ENCODE assay signal across 8 mouse cellular contexts in genomic region chr4:46506801-46507610, GRCm38 (mm10). TPM values are rescaled to one million over a fixed set of nuclear protein-coding genes. Genes with fewer than 3 reads are reported as not detected.
DNase-seq lines count a peak whose midpoint lies in the region.

No protein-coding gene starts in this region.

- DNase-seq in adrenal gland, adult (ENCODE audit: inconsistent age in 2 of 2, low spot score in 1 of 2), result peak; percentile 98
- DNase-seq in embryo, embryonic 10 days (ENCODE audit: low spot score), result peak; percentile 94
- peak; percentile 96 to 97 for DNase-seq in gastrocnemius, adult 8-10 months (ENCODE audit: low spot score in 2 of 2)
- DNase-seq in hindlimb bud, embryonic 11.5 days (ENCODE audit: extremely low spot score, low read depth, low spot score), result peak; percentile 54
- peak; percentile 86 to 95 for DNase-seq in left cerebral cortex, adult 8-10 months (ENCODE audit: low spot score in 2 of 2)
- peak; percentile 93 for DNase-seq in right cerebral cortex, adult 2 months (ENCODE audit: low spot score in 2 of 2)
- peak; percentile 83 for DNase-seq in urinary bladder, postnatal 10 days (ENCODE audit: low spot score)

- peaks cover 46% of the 10 kb centered on the region for H3K36me3 ChIP-seq in megakaryocyte, embryonic 14.5 days (replicated peaks; ENCODE audit: low read length)

- no peaks in the 10 kb centered on the region for H3K27me3 ChIP-seq in megakaryocyte, embryonic 14.5 days (replicated peaks)

- peaks cover 37% of the 10 kb centered on the region for H3K4me1 ChIP-seq in megakaryocyte, embryonic 14.5 days

- no peaks in the 10 kb centered on the region for H3K9me3 ChIP-seq in megakaryocyte, embryonic 14.5 days

- peak overlapping the region; percentile 95 for H3K4me3 ChIP-seq in megakaryocyte, embryonic 14.5 days (replicated peaks)

RNA-seq across cellular contexts. Expression of gene Nans, which starts 18.0 kb away (rescaled TPM):
- total RNA-seq in gastrocnemius, adult 8-10 months (2022), result 10 to 100 TPM; 15.3 to 19.1 (median 16.8) TPM
- 10 to 100 TPM; 13.1 to 19.7 (median 17.0) TPM for total RNA-seq in left cerebral cortex, adult 8-10 months (2022)
- polyA plus RNA-seq in megakaryocyte, embryonic 14.5 days (2012; ENCODE audit: insufficient read depth, low replicate concordance), result 34.0 and 67.2 TPM in 2 replicates

RNA-seq across cellular contexts. Expression of gene Trim14, which starts 28.9 kb away (rescaled TPM):
- under 1 TPM in 3 of 4 experiments, not detected in 1; 0.58 to 0.77 (median 0.62) TPM for total RNA-seq in gastrocnemius, adult 8-10 months (2022)
- 1 to 10 TPM in 3 of 4 experiments, under 1 TPM in 1; 0.91 to 2.4 (median 1.7) TPM for total RNA-seq in left cerebral cortex, adult 8-10 months (2022)
- polyA plus RNA-seq in megakaryocyte, embryonic 14.5 days (2012; ENCODE audit: insufficient read depth, low replicate concordance), result 2.0 and 8.1 TPM in 2 replicates

RNA-seq across cellular contexts. Expression of gene Anp32b, which starts 56.3 kb away (rescaled TPM):
- 10 to 100 TPM; 64.6 to 80.2 (median 70.7) TPM for total RNA-seq in gastrocnemius, adult 8-10 months (2022)
- total RNA-seq in left cerebral cortex, adult 8-10 months (2022), result 10 to 100 TPM; 51.0 to 60.2 (median 55.9) TPM
- 638 and 1,212 TPM in 2 replicates for polyA plus RNA-seq in megakaryocyte, embryonic 14.5 days (2012; ENCODE audit: insufficient read depth, low replicate concordance)

Comparison
In these comparisons a context has a peak if more than half of its experiments do, and no peak if none do; other contexts are left out.
1. Peak in every context shown above with its lines: DNase-seq and H3K4me3 ChIP-seq.